Mouse (Mus musculus) stomach, postnatal 0 days (tissue): ENCODE results near the gene Pnp2. TPM values are rescaled to one million over a fixed set of nuclear protein-coding genes. Genes with fewer than 3 reads are reported as not detected.
"Not testable (repeated sequence)": the region's sequence is repeated elsewhere in the genome, so short reads cannot be mapped to it uniquely, and the experiment has no call there.

Experiments
- ATAC-seq: fragments of 200-750 bp; cut with Nextera tagmentation; 2 replicates; pipeline ENCODE4 v1.8.0; 2017; ENCODE audit not compliant: low FRiP score, low TSS enrichment
- DNase-seq: peaks from one replicate; pipeline ENCODE4 v3.0.0-alpha.2; 2016; ENCODE audit warnings: low spot score
- H3K27ac ChIP-seq: fragments of 300-500 bp; sonication (generic); replicated peaks from 2 replicates; pipeline ENCODE4 v1.5.1; 2014; ENCODE audit warnings: mild to moderate bottlenecking, control low read depth
- H3K27me3 ChIP-seq: fragments of 300-500 bp; sonication (generic); 2 replicates; pipeline ENCODE4 v1.6.1; 2014; ENCODE audit warnings: low read length; ENCODE audit not compliant: control insufficient read depth, insufficient read depth
- H3K36me3 ChIP-seq: fragments of 300-500 bp; sonication (generic); 2 replicates; pipeline ENCODE4 v1.6.1; 2014; ENCODE audit warnings: low read length, mixed read lengths; ENCODE audit not compliant: control insufficient read depth, insufficient read depth
- H3K4me1 ChIP-seq: fragments of 300-500 bp; sonication (generic); replicated peaks from 2 replicates; pipeline ENCODE4 v1.6.1; 2014; ENCODE audit warnings: antibody characterized with exemption; ENCODE audit not compliant: control insufficient read depth, insufficient read depth
- H3K4me2 ChIP-seq: fragments of 300-500 bp; sonication (generic); replicated peaks from 2 replicates; pipeline ENCODE4 v1.6.1; 2014; ENCODE audit warnings: low read depth, mild to moderate bottlenecking, control low read depth, moderate library complexity
- H3K4me3 ChIP-seq: fragments of 300-500 bp; sonication (generic); 2 replicates; pipeline ENCODE4 v1.5.1; 2014; ENCODE audit warnings: low read depth, low read length, control low read depth
- H3K9ac ChIP-seq: fragments of 300-500 bp; sonication (generic); 2 replicates; pipeline ENCODE4 v1.6.1; 2014; ENCODE audit warnings: mild to moderate bottlenecking, low read length, control low read depth, mixed read lengths
- H3K9me3 ChIP-seq: fragments of 300-500 bp; sonication (generic); 2 replicates; pipeline ENCODE4 v1.6.1; 2016; ENCODE audit warnings: low read length; ENCODE audit not compliant: control insufficient read depth
- CTCF ChIP-seq: IDR thresholded peaks from 2 replicates; pipeline ENCODE4 v1.5.1; 2016; ENCODE audit warnings: antibody characterized with exemption, low read depth, mild to moderate bottlenecking, moderate library complexity
- EP300 ChIP-seq: optimal IDR thresholded peaks from 2 replicates; pipeline ENCODE3; 2016; ENCODE audit warnings: antibody characterized with exemption
- WGBS: fragments of 180-500 bp; shearing (Covaris S2); extraction: QIAGEN DNeasy Blood & Tissue Kit; methylation state at CpG from one replicate; pipeline ENCODE4 v1.1.7; 2014; 5-methylcytosine and 5-hydroxymethylcytosine counted together
- polyA plus RNA-seq: library from polyadenylated mRNA; unstranded; fragments of >200 nt; fragmentation: Nextera tagmentation; extraction: Ambion mirVana; gene quantifications from 2 replicates; pipeline ENCODE4 v1.2.1, GENCODE M21; 2015

Gene Pnp2
- polyA plus RNA-seq, 1 experiment from 2014 or later = 0.33 TPM

DNA sequence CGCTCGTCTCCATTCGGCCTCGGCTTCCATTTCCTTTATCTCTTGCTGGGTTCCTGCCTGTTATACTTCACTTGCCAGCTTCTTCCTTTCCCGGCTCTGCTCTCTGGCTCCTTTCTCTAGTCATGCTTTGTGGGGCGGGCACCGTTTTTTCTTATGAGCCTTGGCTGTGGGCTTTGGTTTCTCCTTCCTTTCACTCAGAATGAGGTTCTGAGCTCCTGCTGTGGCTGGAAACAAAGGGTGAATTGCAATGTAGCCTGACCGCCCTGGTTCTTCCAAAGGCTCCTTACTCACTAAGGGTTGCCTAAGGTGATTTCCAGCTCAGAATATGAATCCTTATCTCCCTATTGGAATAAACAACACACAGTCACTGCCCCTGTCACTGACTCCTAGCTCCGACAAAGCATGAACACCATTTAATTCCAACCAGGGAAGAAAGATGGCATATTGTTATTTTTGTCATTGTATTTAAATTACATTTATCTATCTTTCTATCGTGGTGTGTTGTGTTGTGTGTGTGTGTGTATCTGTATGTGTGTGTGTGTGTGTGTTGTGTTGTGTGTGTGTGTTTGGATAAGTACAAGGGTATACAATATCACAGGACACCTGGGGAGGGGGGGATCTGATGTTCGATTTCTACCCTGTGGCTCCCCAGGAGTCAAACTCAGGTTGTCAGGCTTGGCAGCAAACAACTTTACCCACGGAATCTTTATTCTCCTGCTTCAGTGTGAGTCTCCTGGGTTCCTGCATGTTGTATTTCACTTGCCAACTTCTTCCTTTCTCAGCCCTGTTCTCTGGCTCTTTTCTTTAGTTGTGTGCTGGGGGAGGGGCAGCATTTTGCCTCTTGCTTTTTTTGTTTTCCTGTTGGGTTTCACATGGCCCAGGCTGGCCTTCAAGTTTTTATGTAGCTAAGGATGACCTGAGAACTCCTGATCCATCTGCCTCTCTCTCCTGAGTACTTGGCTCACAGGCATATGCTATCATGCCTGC is 14.1 kb downstream of the Pnp2 start:
- Histone ChIP-seq H3K9ac (no peak overlapping the region), H3K9me3 (no peaks in the 10 kb centered on the region), H3K4me2 (no peak overlapping the region), H3K27me3 (no peaks in the 10 kb centered on the region), H3K4me3 (no peak overlapping the region), H3K27ac (no peak overlapping the region), H3K36me3 (no peaks in the 10 kb centered on the region), H3K4me1 (no peaks in the 10 kb centered on the region)
- WGBS = 40% methylated on average over 12 of the region's 12 CpGs
- TF ChIP-seq CTCF (no peak), EP300 (no peak)
- ATAC-seq (no peak), DNase-seq (no peak)

GRCm38 (mm10) chr14:50970822-50971221 is 15.0 kb downstream of the Pnp2 start:
- Histone ChIP-seq H3K4me1 (no peaks in the 10 kb centered on the region), H3K27ac (no peak overlapping the region), H3K4me2 (no peak overlapping the region), H3K27me3 (no peaks in the 10 kb centered on the region), H3K4me3 (no peak overlapping the region), H3K9me3 (no peaks in the 10 kb centered on the region), H3K36me3 (no peaks in the 10 kb centered on the region), H3K9ac (no peak overlapping the region)
- DNase-seq (no peak), ATAC-seq (no peak)
- 60% methylated on average over 1 of the region's 1 CpGs for WGBS
- TF ChIP-seq EP300 (no peak), CTCF (no peak)

DNA sequence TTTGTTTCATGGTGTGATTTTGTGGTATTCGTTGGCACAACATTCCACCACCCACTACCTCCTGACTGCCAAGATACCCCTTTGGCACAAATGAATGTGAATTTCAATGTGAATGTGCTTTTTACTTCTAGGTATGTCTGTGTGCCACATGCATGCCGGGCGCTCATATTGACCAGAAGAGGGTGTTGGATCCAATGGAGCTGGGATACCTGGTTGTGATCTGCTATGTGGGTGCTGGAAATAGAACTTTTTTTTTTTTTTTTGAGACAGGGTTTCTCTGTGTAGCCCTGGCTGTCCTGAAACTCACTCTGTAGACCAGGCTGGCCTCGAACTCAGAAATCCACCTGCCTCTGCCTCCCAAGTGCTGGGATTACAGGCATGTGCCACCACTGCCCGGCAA is 17.3 kb downstream of the Pnp2 start:
- DNase-seq, H3K4me3 ChIP-seq, H3K27ac ChIP-seq, H3K36me3 ChIP-seq, H3K9me3 ChIP-seq, H3K4me1 ChIP-seq, H3K27me3 ChIP-seq, ATAC-seq, H3K9ac ChIP-seq, H3K4me2 ChIP-seq: not testable (repeated sequence)
- WGBS = 94% methylated on average over 5 of the region's 5 CpGs

GRCm38 (mm10) chr14:50973700-50974099 is 17.9 kb downstream of the Pnp2 start:
- no peak for DNase-seq
- WGBS = 36% methylated on average over 4 of the region's 4 CpGs
- Histone ChIP-seq H3K36me3 (no peaks in the 10 kb centered on the region), H3K9me3 (no peaks in the 10 kb centered on the region), H3K27ac (no peak overlapping the region), H3K4me2 (no peak overlapping the region), H3K4me1 (no peaks in the 10 kb centered on the region), H3K27me3 (no peaks in the 10 kb centered on the region), H3K4me3 (no peak overlapping the region), H3K9ac (no peak overlapping the region)
- no peak for ATAC-seq
- TF ChIP-seq CTCF = no peak
- TF ChIP-seq EP300 = no peak

DNA sequence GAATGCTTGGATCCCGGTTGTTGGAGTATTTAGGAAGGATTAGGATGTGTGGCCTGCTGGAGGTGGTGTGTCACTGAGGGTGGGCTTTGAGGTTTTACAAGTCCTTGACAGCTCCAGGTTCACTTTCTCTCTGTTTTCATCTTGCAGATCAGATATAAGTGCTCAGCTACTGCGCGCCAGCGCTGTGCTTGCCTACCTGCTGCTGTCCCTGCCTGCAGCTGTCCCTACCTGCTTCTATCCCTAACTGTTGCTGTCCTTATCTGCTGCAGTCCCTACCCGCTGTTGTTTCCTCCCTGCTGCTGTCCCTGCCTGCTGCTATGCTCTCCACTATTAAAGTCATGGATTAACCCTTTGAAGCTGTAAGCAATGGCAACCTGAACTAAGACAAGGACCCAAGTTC is 19.2 kb downstream of the Pnp2 start:
- Histone ChIP-seq H3K27ac (no peak overlapping the region), H3K27me3 (no peaks in the 10 kb centered on the region), H3K4me2 (no peak overlapping the region), H3K9ac (no peak overlapping the region), H3K4me1 (no peaks in the 10 kb centered on the region), H3K36me3 (no peaks in the 10 kb centered on the region), H3K9me3 (no peaks in the 10 kb centered on the region), H3K4me3 (no peak overlapping the region)
- DNase-seq (no peak), ATAC-seq (no peak)
- TF ChIP-seq EP300 (no peak), CTCF (no peak)
- 62% methylated on average over 5 of the region's 5 CpGs for WGBS

DNA sequence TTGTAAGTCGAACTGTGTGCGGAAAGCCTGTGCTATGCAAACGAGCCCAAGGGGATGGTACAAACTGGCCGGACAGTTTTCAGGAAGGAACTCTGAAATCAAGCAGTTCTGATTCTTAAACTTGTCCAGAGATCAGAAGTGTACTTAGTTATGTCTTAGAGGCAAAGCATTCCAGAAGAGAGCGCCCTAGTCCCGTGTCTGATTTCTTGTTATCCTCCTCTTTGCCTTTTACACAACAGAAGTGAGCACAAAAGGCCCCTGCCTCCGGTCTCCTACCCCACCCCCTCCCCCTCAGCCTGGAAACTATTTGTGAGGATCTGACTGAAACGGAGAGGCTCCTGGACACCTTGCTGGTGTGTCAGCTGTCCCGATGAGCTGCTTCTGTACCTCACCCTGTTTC is 20.9 kb downstream of the Pnp2 start:
- TF ChIP-seq EP300 = no peak
- peak; percentile 57 for TF ChIP-seq CTCF
- DNase-seq = no peak
- H3K36me3 ChIP-seq = no peaks in the 10 kb centered on the region

DNA sequence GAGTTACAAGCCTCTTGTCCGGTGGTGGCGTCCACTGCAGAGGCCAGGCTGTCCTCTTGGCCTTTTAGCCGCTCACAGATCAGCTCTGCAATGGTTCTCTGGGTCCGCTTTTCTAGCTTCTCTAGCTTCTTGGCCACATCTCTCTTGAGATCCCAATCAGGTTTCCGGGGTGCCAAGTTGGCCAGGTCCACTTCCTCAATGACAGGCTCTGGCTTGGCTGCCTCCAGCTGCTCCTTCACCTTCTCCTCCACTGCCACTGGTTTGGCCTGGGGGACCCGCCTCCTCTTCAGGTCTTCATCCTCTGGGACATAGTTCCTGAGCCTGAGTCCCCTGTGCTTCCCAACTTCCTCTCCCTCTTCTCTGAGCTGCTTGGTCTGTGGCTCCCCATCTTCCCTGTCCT is 22.7 kb downstream of the Pnp2 start:
- not testable (repeated sequence) for H3K9me3 ChIP-seq, DNase-seq, ATAC-seq, H3K9ac ChIP-seq, H3K4me3 ChIP-seq, H3K4me2 ChIP-seq, H3K27ac ChIP-seq, H3K27me3 ChIP-seq, H3K4me1 ChIP-seq, H3K36me3 ChIP-seq
- 87% methylated on average over 6 of the region's 6 CpGs for WGBS

More for the DNA sequence above, 20.9 kb downstream of the Pnp2 start:
- Histone ChIP-seq H3K27me3 (no peaks in the 10 kb centered on the region), H3K4me1 (no peaks in the 10 kb centered on the region), H3K4me3 (no peak overlapping the region), H3K9ac (no peak overlapping the region), H3K27ac (no peak overlapping the region), H3K4me2 (no peak overlapping the region), H3K9me3 (no peaks in the 10 kb centered on the region)
- no peak for ATAC-seq
- WGBS = 23% methylated on average over 9 of the region's 9 CpGs
